Mouse (Mus musculus): ENCODE measurements around the gene 4931406C07Rik.

DNA sequence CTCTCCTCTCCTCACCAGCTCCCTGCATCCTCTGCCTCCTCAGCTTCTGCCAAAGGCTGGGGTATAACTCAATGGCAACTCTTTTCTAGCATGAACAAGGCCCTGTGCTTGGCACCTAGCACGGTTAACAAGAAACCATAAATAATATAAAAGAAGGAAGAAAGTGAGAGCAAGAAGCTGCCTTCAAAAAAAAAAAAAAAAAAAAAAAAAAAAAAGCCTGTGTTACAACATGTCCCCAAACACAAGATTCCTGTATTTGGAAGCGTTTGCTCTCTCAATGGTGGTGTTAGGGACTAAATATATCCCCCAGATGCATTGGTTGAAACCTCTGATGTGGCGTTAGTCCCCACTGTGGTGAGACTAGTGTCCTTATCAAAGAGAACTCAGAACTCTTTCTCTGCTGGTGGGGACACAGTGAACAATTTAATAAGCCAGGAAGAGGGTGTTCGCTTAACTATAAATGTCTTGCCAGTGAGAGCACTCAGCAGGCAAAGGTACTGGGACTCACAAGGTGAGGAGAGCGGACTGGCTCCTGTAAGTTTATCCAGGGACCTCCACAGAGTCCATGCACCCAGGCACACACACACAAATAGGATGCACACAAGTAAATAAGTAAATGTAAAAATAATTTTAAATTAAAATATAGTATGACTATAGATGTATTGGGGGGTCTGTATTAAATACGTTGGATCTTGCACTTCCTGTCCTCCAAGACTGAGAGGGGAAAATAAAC lies 65.2 kb downstream of the 4931406C07Rik start:
- no peak for TF ChIP-seq POLR2A (IDR thresholded peaks at IDR 0.05; ENCODE audit: control insufficient read depth, extremely low read depth, insufficient read depth, low read length, poor library complexity)
- TF ChIP-seq CTCF (IDR thresholded peaks at IDR 0.05; ENCODE audit: borderline replicate concordance, control insufficient read depth, extremely low read depth, insufficient read depth, low read length, poor library complexity) = no peak
